Mouse (Mus musculus) megakaryocyte, embryonic 14.5 days (primary cell): ENCODE results near the gene Fyn.

Source experiments
- FLI1 ChIP-seq: IDR thresholded peaks from 2 replicates; pipeline ENCODE4 v1.6.1; 2012; ENCODE audit warnings: low read length, inconsistent platforms, mixed read lengths
- GATA1 ChIP-seq: IDR thresholded peaks from 3 replicates; pipeline ENCODE4 v1.6.1; 2012; ENCODE audit warnings: mixed read lengths, low read length, inconsistent platforms, borderline replicate concordance

DNA sequence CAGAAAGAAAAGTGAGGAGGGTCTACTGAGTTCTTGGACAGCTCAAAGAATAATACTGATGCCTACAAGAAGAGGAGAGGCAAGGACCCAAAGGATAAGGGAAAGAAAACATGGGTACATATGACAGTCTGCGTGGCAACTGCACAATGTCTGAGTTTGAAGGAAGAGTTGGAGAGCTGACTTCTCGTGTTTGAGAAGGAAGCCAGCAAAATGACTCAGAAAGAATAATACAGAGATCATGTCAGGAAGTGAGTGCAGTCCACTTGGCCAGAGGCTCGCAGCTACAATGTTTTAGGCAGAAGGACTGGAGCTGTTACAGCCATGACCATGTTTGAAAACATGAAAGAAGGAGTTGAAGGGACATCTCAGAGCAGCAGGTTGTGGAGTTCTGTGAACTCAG is 190.7 kb downstream of the Fyn start:
- TF ChIP-seq GATA1 (no peak), FLI1 (no peak)
